Mouse (Mus musculus): ENCODE data around the gene Olfr715.
"Not testable (repeated sequence)": the region's sequence is repeated elsewhere in the genome, so short reads cannot be mapped to it uniquely, and the experiment has no call there.

GRCm38 (mm10) chr7:107110269-107110668 lies 20.6 kb downstream of the Olfr715 start, which contains the start of gene Olfr715b:
- TF ChIP-seq GATA1 (IDR thresholded peaks at IDR 0.05; ENCODE audit: borderline replicate concordance, low read length); FLI1 (IDR thresholded peaks at IDR 0.05; ENCODE audit: low read length): not testable (repeated sequence)
